Mouse (Mus musculus): ENCODE measurements around the gene Nrbp1. TPM values are rescaled to one million over a fixed set of nuclear protein-coding genes. Genes with fewer than 3 reads are reported as not detected.

The Nrbp1 gene
- polyA plus RNA-seq, 1 experiment = 59.1 TPM

DNA sequence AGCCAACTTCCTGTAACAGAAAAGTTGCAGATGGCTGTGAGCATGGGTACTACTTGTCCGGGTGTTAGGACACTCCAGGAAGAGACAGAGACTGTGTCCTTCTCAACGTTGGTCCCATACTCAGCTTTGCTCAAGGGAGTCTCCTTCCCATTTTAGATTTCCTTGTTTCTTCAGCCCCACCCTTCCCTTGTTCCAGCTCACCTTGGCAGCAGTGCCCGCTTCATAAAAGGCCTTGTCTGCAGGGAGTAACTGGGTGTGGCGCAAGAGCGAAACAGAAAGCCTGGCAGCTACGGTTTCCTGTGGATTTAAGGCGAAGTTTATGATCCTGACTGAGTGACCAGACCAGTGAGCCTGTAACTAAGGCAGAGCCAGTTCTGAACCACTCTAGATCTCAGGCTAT, 13.8 kb downstream of the Nrbp1 start:
- Histone ChIP-seq H3K36me3 (ENCODE audit: control insufficient read depth, insufficient read depth) (peaks cover 29% of the 10 kb centered on the region), H3K79me3 (ENCODE audit: low read depth) (no peaks in the 10 kb centered on the region), H3K79me2 (ENCODE audit: control insufficient read depth, insufficient read depth) (no peaks in the 10 kb centered on the region), H3K4me3 (ENCODE audit: insufficient read depth, poor library complexity, severe bottlenecking) (no peak overlapping the region), H3ac (ENCODE audit: control insufficient read depth, insufficient read length, low read depth) (no peak overlapping the region), H3K27me3 (ENCODE audit: control insufficient read depth, insufficient read depth, insufficient read length) (no peaks in the 10 kb centered on the region)
- TF ChIP-seq CEBPB (IDR thresholded peaks at IDR 0.05; ENCODE audit: low read depth) (no peak), CTCF (IDR thresholded peaks at IDR 0.05; ENCODE audit: control insufficient read depth, insufficient read depth, insufficient read length) (no peak), MYOG (IDR thresholded peaks at IDR 0.05; ENCODE audit: control insufficient read depth, extremely low read depth, insufficient read length) (no peak), USF1 (IDR thresholded peaks at IDR 0.05; ENCODE audit: low read depth) (no peak), MAX (IDR thresholded peaks at IDR 0.05) (no peak), MYOD1 (IDR thresholded peaks at IDR 0.05; ENCODE audit: control insufficient read depth, insufficient read length, low read depth) (no peak), FOSL1 (IDR thresholded peaks at IDR 0.05; ENCODE audit: insufficient read depth, low read length, poor library complexity, severe bottlenecking) (no peak)

GRCm38 (mm10) chr5:31254901-31255300, 14.2 kb downstream of the Nrbp1 start:
- Histone ChIP-seq H3K27me3 (ENCODE audit: control insufficient read depth, insufficient read depth, insufficient read length) (no peaks in the 10 kb centered on the region), H3K4me3 (ENCODE audit: insufficient read depth, poor library complexity, severe bottlenecking) (no peak overlapping the region), H3K79me3 (ENCODE audit: low read depth) (no peaks in the 10 kb centered on the region), H3K36me3 (ENCODE audit: control insufficient read depth, insufficient read depth) (peaks cover 25% of the 10 kb centered on the region), H3K79me2 (ENCODE audit: control insufficient read depth, insufficient read depth) (no peaks in the 10 kb centered on the region), H3ac (ENCODE audit: control insufficient read depth, insufficient read length, low read depth) (no peak overlapping the region)
- TF ChIP-seq MYOD1 (IDR thresholded peaks at IDR 0.05; ENCODE audit: control insufficient read depth, insufficient read length, low read depth) (no peak), FOSL1 (IDR thresholded peaks at IDR 0.05; ENCODE audit: insufficient read depth, low read length, poor library complexity, severe bottlenecking) (no peak), MAX (IDR thresholded peaks at IDR 0.05) (no peak), CEBPB (IDR thresholded peaks at IDR 0.05; ENCODE audit: low read depth) (no peak), MYOG (IDR thresholded peaks at IDR 0.05; ENCODE audit: control insufficient read depth, extremely low read depth, insufficient read length) (no peak), USF1 (IDR thresholded peaks at IDR 0.05; ENCODE audit: low read depth) (no peak), CTCF (IDR thresholded peaks at IDR 0.05; ENCODE audit: control insufficient read depth, insufficient read depth, insufficient read length) (no peak)

GRCm38 (mm10) chr5:31255381-31255780, 14.7 kb downstream of the Nrbp1 start:
- H3K27me3 ChIP-seq (ENCODE audit: control insufficient read depth, insufficient read depth, insufficient read length) = no peaks in the 10 kb centered on the region
- peaks cover 20% of the 10 kb centered on the region for H3K36me3 ChIP-seq (ENCODE audit: control insufficient read depth, insufficient read depth)
- no peaks in the 10 kb centered on the region for H3K79me3 ChIP-seq (ENCODE audit: low read depth)
- H3K4me3 ChIP-seq (ENCODE audit: insufficient read depth, poor library complexity, severe bottlenecking) = no peak overlapping the region
- TF ChIP-seq FOSL1 (IDR thresholded peaks at IDR 0.05; ENCODE audit: insufficient read depth, low read length, poor library complexity, severe bottlenecking) (no peak), MYOD1 (IDR thresholded peaks at IDR 0.05; ENCODE audit: control insufficient read depth, insufficient read length, low read depth) (no peak), CEBPB (IDR thresholded peaks at IDR 0.05; ENCODE audit: low read depth) (no peak), MYOG (IDR thresholded peaks at IDR 0.05; ENCODE audit: control insufficient read depth, extremely low read depth, insufficient read length) (no peak), CTCF (IDR thresholded peaks at IDR 0.05; ENCODE audit: control insufficient read depth, insufficient read depth, insufficient read length) (no peak), USF1 (IDR thresholded peaks at IDR 0.05; ENCODE audit: low read depth) (no peak)
- no peak overlapping the region for H3ac ChIP-seq (ENCODE audit: control insufficient read depth, insufficient read length, low read depth)
- no peaks in the 10 kb centered on the region for H3K79me2 ChIP-seq (ENCODE audit: control insufficient read depth, insufficient read depth)

DNA sequence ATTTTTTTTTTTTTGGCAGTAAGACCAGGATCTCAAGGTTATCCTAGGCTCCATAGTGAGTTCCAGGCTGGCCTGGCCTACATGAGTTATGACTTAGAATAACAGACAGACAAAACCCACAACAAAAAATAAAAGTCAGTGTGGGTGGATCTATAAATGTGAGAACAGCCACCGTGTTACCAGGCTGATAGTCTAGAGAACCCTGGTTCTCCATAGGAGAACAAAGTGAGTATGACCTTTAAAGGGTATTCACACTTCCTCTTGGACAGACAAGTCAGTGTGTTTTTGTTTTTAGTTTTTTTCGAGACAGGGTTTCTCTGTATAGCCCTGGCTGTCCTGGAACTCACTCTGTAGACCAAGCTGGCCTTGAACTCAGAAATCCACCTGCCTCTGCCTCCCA, 15.3 kb downstream of the Nrbp1 start:
- H3K27me3 ChIP-seq (ENCODE audit: control insufficient read depth, insufficient read depth, insufficient read length) = no peaks in the 10 kb centered on the region
- H3K79me2 ChIP-seq (ENCODE audit: control insufficient read depth, insufficient read depth) = no peaks in the 10 kb centered on the region
- H3K36me3 ChIP-seq (ENCODE audit: control insufficient read depth, insufficient read depth) = peaks cover 14% of the 10 kb centered on the region
- no peak overlapping the region for H3ac ChIP-seq (ENCODE audit: control insufficient read depth, insufficient read length, low read depth)
- H3K4me3 ChIP-seq (ENCODE audit: insufficient read depth, poor library complexity, severe bottlenecking) = no peak overlapping the region
- TF ChIP-seq MYOG (IDR thresholded peaks at IDR 0.05; ENCODE audit: control insufficient read depth, extremely low read depth, insufficient read length) = no peak
- TF ChIP-seq FOSL1 (IDR thresholded peaks at IDR 0.05; ENCODE audit: insufficient read depth, low read length, poor library complexity, severe bottlenecking) = no peak
- TF ChIP-seq CTCF (IDR thresholded peaks at IDR 0.05; ENCODE audit: control insufficient read depth, insufficient read depth, insufficient read length) = no peak
- TF ChIP-seq CEBPB (IDR thresholded peaks at IDR 0.05; ENCODE audit: low read depth) = no peak
- no peaks in the 10 kb centered on the region for H3K79me3 ChIP-seq (ENCODE audit: low read depth)

DNA sequence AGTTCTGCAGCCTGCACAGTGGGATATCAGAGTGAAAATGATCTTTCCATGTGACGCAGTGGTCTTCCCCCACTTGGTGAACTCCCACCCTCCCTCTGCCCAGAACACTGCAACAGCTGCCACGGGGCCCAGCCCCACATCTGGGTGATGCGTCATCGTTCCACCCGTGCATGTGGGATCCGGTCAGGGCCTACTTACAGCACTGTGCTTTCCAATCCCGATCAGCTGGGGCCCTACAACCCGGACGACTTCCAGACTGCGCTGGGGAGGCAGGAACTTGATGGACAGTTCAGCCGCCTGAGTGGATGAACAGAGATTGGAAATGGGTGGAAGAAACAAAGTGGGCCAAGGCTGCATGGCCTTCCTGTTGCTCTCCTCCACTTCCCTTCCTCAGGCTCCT, 17.0 kb downstream of the Nrbp1 start:
- H3K79me3 ChIP-seq (ENCODE audit: low read depth) = no peaks in the 10 kb centered on the region
- H3K36me3 ChIP-seq (ENCODE audit: control insufficient read depth, insufficient read depth) = peaks cover 11% of the 10 kb centered on the region
- no peak for TF ChIP-seq MYOG (IDR thresholded peaks at IDR 0.05; ENCODE audit: control insufficient read depth, extremely low read depth, insufficient read length)
- TF ChIP-seq CTCF (IDR thresholded peaks at IDR 0.05; ENCODE audit: control insufficient read depth, insufficient read depth, insufficient read length) = no peak
- TF ChIP-seq MAX (IDR thresholded peaks at IDR 0.05) = no peak
- TF ChIP-seq CEBPB (IDR thresholded peaks at IDR 0.05; ENCODE audit: low read depth) = no peak
- no peak for TF ChIP-seq FOSL1 (IDR thresholded peaks at IDR 0.05; ENCODE audit: insufficient read depth, low read length, poor library complexity, severe bottlenecking)
- TF ChIP-seq USF1 (IDR thresholded peaks at IDR 0.05; ENCODE audit: low read depth) = no peak
- no peak overlapping the region for H3K4me3 ChIP-seq (ENCODE audit: insufficient read depth, poor library complexity, severe bottlenecking)
- no peak overlapping the region for H3ac ChIP-seq (ENCODE audit: control insufficient read depth, insufficient read length, low read depth)
- H3K79me2 ChIP-seq (ENCODE audit: control insufficient read depth, insufficient read depth) = no peaks in the 10 kb centered on the region
- no peaks in the 10 kb centered on the region for H3K27me3 ChIP-seq (ENCODE audit: control insufficient read depth, insufficient read depth, insufficient read length)

DNA sequence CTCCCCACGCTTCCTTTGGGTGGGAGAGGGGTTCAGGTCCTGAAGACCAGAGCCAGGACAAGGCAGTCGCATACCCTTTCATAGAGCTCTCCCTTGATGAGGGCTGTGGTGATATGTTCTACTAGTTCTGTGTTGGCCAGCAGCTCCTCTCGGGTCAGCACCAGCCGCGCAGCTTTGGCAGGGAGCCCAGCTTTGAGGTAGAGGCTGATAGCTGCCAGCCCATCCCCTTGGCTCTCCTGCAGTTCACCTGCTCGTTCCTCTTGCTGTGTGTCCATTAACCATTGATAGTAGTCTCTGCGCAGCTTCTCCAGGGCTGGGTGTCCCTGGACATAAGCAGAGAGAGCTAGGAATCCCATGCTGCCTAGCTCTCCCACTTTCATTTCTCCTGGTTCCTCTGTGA, 25.4 kb downstream of the Nrbp1 start:
- no peak for TF ChIP-seq MYOG (IDR thresholded peaks at IDR 0.05; ENCODE audit: control insufficient read depth, extremely low read depth, insufficient read length)
- TF ChIP-seq CTCF (IDR thresholded peaks at IDR 0.05; ENCODE audit: control insufficient read depth, insufficient read depth, insufficient read length) = no peak
- TF ChIP-seq MAX (IDR thresholded peaks at IDR 0.05) = no peak
- no peak for TF ChIP-seq MYOD1 (IDR thresholded peaks at IDR 0.05; ENCODE audit: control insufficient read depth, insufficient read length, low read depth)
- TF ChIP-seq CEBPB (IDR thresholded peaks at IDR 0.05; ENCODE audit: low read depth) = no peak
- TF ChIP-seq FOSL1 (IDR thresholded peaks at IDR 0.05; ENCODE audit: insufficient read depth, low read length, poor library complexity, severe bottlenecking) = no peak
- no peak for TF ChIP-seq USF1 (IDR thresholded peaks at IDR 0.05; ENCODE audit: low read depth)
- Histone ChIP-seq H3K36me3 (ENCODE audit: control insufficient read depth, insufficient read depth) (peaks cover 5% of the 10 kb centered on the region), H3K79me2 (ENCODE audit: control insufficient read depth, insufficient read depth) (no peaks in the 10 kb centered on the region), H3K4me3 (ENCODE audit: insufficient read depth, poor library complexity, severe bottlenecking) (no peak overlapping the region), H3K27me3 (ENCODE audit: control insufficient read depth, insufficient read depth, insufficient read length) (no peaks in the 10 kb centered on the region), H3K79me3 (ENCODE audit: low read depth) (no peaks in the 10 kb centered on the region), H3ac (ENCODE audit: control insufficient read depth, insufficient read length, low read depth) (no peak overlapping the region)

All from C2C12 (cell line).